Mouse (Mus musculus) kidney, postnatal 0 days (tissue): ENCODE data around the gene Vmn1r233. TPM values are rescaled to one million over a fixed set of nuclear protein-coding genes. Genes with fewer than 3 reads are reported as not detected.

ENCODE experiments used
- ATAC-seq: fragments of 200-750 bp; cut with Nextera tagmentation; replicated peaks from 2 replicates; pipeline ENCODE4 v1.8.0; 2017; ENCODE audit warnings: low read depth, moderate number of reproducible peaks, moderate TSS enrichment, moderate library complexity; ENCODE audit not compliant: low FRiP score
- DNase-seq: peaks from one replicate; pipeline ENCODE4 v3.0.0-alpha.2; 2016; ENCODE audit warnings: low spot score
- H3K27ac ChIP-seq: fragments of 300-500 bp; sonication (generic); 2 replicates; pipeline ENCODE4 v1.5.1; 2014; ENCODE audit warnings: mild to moderate bottlenecking
- H3K27me3 ChIP-seq: fragments of 300-500 bp; sonication (generic); 2 replicates; pipeline ENCODE4 v1.6.1; 2014; ENCODE audit warnings: low read length, mixed read lengths; ENCODE audit not compliant: insufficient read depth
- H3K36me3 ChIP-seq: fragments of 300-500 bp; sonication (generic); 2 replicates; pipeline ENCODE4 v1.6.1; 2014; ENCODE audit warnings: low read length, mixed read lengths; ENCODE audit not compliant: insufficient read depth
- H3K4me1 ChIP-seq: fragments of 300-500 bp; sonication (generic); replicated peaks from 2 replicates; pipeline ENCODE4 v1.6.1; 2014; ENCODE audit warnings: antibody characterized with exemption, low read length, mixed read lengths; ENCODE audit not compliant: insufficient read depth
- H3K4me2 ChIP-seq: fragments of 300-500 bp; sonication (generic); 2 replicates; pipeline ENCODE4 v1.6.1; 2014; ENCODE audit warnings: mild to moderate bottlenecking, low read length, moderate library complexity, mixed read lengths
- H3K4me3 ChIP-seq: fragments of 300-500 bp; sonication (generic); replicated peaks from 2 replicates; pipeline ENCODE4 v1.5.1; 2014; ENCODE audit warnings: low read depth, low read length
- H3K9ac ChIP-seq: fragments of 300-500 bp; sonication (generic); 2 replicates; pipeline ENCODE4 v1.6.1; 2014; ENCODE audit warnings: low read depth, low read length
- H3K9me3 ChIP-seq: fragments of 300-500 bp; sonication (generic); replicated peaks from 2 replicates; pipeline ENCODE4 v1.6.1; 2016; ENCODE audit warnings: low read length, inconsistent platforms, mixed read lengths
- CTCF ChIP-seq: IDR thresholded peaks from 2 replicates; pipeline ENCODE4 v1.5.1; 2016; ENCODE audit warnings: antibody characterized with exemption, low read depth, mild to moderate bottlenecking, moderate library complexity
- WGBS: fragments of 180-500 bp; shearing (Covaris S2); extraction: QIAGEN DNeasy Blood & Tissue Kit; methylation state at CpG from one replicate; pipeline ENCODE4 v1.1.7; 2014; 5-methylcytosine and 5-hydroxymethylcytosine counted together
- polyA plus RNA-seq: library from polyadenylated mRNA; unstranded; fragments of >200 nt; fragmentation: Nextera tagmentation; extraction: Ambion mirVana; gene quantifications from 2 replicates; pipeline ENCODE4 v1.2.1, GENCODE M21; 2015

Vmn1r233 gene
- polyA plus RNA-seq, 1 experiment from 2014 or later = not detected

GRCm38 (mm10) chr17:20965421-20965820, 30.8 kb downstream of the Vmn1r233 start:
- Histone ChIP-seq H3K4me1 (no peaks in the 10 kb centered on the region), H3K4me2 (no peak overlapping the region), H3K27me3 (no peaks in the 10 kb centered on the region), H3K4me3 (no peak overlapping the region), H3K27ac (no peak overlapping the region), H3K9ac (no peak overlapping the region), H3K9me3 (no peaks in the 10 kb centered on the region), H3K36me3 (peaks cover 69% of the 10 kb centered on the region)
- WGBS = 62% methylated on average over 4 of the region's 4 CpGs
- no peak for TF ChIP-seq CTCF
- DNase-seq (no peak), ATAC-seq (peak; percentile 29; the same call in 1 of the 2 replicates)

- no peak overlapping the region for H3K27ac ChIP-seq
- H3K9me3 ChIP-seq = no peaks in the 10 kb centered on the region
- 97% methylated on average over 5 of the region's 5 CpGs for WGBS
- TF ChIP-seq CTCF = no peak
- peaks cover 95% of the 10 kb centered on the region for H3K36me3 ChIP-seq
- H3K4me2 ChIP-seq = no peak overlapping the region
- no peaks in the 10 kb centered on the region for H3K4me1 ChIP-seq
- no peak overlapping the region for H3K9ac ChIP-seq
- DNase-seq (no peak), ATAC-seq (no peak)
- H3K4me3 ChIP-seq = no peak overlapping the region
- no peaks in the 10 kb centered on the region for H3K27me3 ChIP-seq
These were observed 35.9 kb downstream of the Vmn1r233 start for GRCm38 (mm10) chr17:20960386-20960785.

GRCm38 (mm10) chr17:20946636-20947035, 49.6 kb downstream of the Vmn1r233 start:
- ATAC-seq (no peak), DNase-seq (no peak)
- Histone ChIP-seq H3K9me3 (no peaks in the 10 kb centered on the region), H3K36me3 (0 out of 2 replicates have a peak, but pooled peaks cover 4% of the 10 kb centered on the region), H3K4me1 (peaks cover 3% of the 10 kb centered on the region), H3K27ac (no peak overlapping the region), H3K4me2 (peak overlapping the region; percentile 72), H3K27me3 (no peaks in the 10 kb centered on the region), H3K4me3 (peak overlapping the region; percentile 53), H3K9ac (peak overlapping the region; percentile 71)
- TF ChIP-seq CTCF = no peak

GRCm38 (mm10) chr17:20946026-20946565, 50.2 kb downstream of the Vmn1r233 start:
- H3K9me3 ChIP-seq = no peaks in the 10 kb centered on the region
- ATAC-seq = no peak
- peak overlapping the region; percentile 72 for H3K4me2 ChIP-seq
- peak overlapping the region; percentile 95 for H3K27ac ChIP-seq
- H3K27me3 ChIP-seq = no peaks in the 10 kb centered on the region
- H3K4me1 ChIP-seq = peaks cover 3% of the 10 kb centered on the region
- WGBS = 0% methylated on average over 13 of the region's 13 CpGs
- peak overlapping the region; percentile 71 for H3K9ac ChIP-seq
- peak overlapping the region; percentile 53 for H3K4me3 ChIP-seq
- no peak for TF ChIP-seq CTCF
- 0 out of 2 replicates have a peak, but pooled peaks cover under 1% of the 10 kb centered on the region for H3K36me3 ChIP-seq
- DNase-seq = peak; percentile 22

GRCm38 (mm10) chr17:20944985-20945891, 51.0 kb downstream of the Vmn1r233 start, which contains the start of gene Ppp2r1a:
Gene Ppp2r1a (plus strand): TSS chr17:20945311.
- Histone ChIP-seq H3K36me3 (no peaks in the 10 kb centered on the region), H3K27me3 (no peaks in the 10 kb centered on the region), H3K27ac (peak within 1 kb of the TSS; percentile 95), H3K4me2 (peak within 1 kb of the TSS; percentile 72), H3K9ac (peak within 1 kb of the TSS; percentile 71), H3K9me3 (no peaks in the 10 kb centered on the region), H3K4me1 (peaks cover 3% of the 10 kb centered on the region), H3K4me3 (peak within 1 kb of the TSS; percentile 53)
- WGBS = under 1% methylated on average over 67 of the region's 69 CpGs
- DNase-seq = peak; percentile 100
- peak; percentile 99 for ATAC-seq
- TF ChIP-seq CTCF = no peak

GRCm38 (mm10) chr17:20944226-20944625, 52.0 kb downstream of the Vmn1r233 start:
- peak; percentile 11 for DNase-seq
- H3K27ac ChIP-seq = peak overlapping the region; percentile 93
- WGBS = 51% methylated on average over 3 of the region's 3 CpGs
- H3K9ac ChIP-seq = peak overlapping the region; percentile 53
- H3K36me3 ChIP-seq = no peaks in the 10 kb centered on the region
- no peaks in the 10 kb centered on the region for H3K9me3 ChIP-seq
- ATAC-seq = no peak
- H3K4me1 ChIP-seq = peaks cover 3% of the 10 kb centered on the region
- no peaks in the 10 kb centered on the region for H3K27me3 ChIP-seq
- no peak for TF ChIP-seq CTCF
- H3K4me2 ChIP-seq = peak overlapping the region; percentile 50
- peak overlapping the region; percentile 47 for H3K4me3 ChIP-seq

Other genes starting within 250 kb of the Vmn1r233 start
- not detected in 2 replicates for gene Vmn1r228, start 210.3 kb downstream of the Vmn1r233 start, polyA plus RNA-seq
- not detected in 2 replicates for gene Vmn1r229, start 184.9 kb downstream of the Vmn1r233 start, polyA plus RNA-seq
- gene Vmn1r230, start 156.0 kb downstream of the Vmn1r233 start, polyA plus RNA-seq = not detected in 2 replicates
- gene Vmn1r231, start 91.4 kb downstream of the Vmn1r233 start, polyA plus RNA-seq = not detected in 2 replicates
- not detected in 2 replicates for gene Vmn1r232, start 76.8 kb downstream of the Vmn1r233 start, polyA plus RNA-seq
- 315 and 339 TPM in 2 replicates for gene Ppp2r1a, start 51.2 kb downstream of the Vmn1r233 start, polyA plus RNA-seq
- gene Zfp160, start 12.4 kb upstream of the Vmn1r233 start, polyA plus RNA-seq = 10.9 and 12.9 TPM in 2 replicates
- not detected in 2 replicates for gene Vmn1r234, start 229.6 kb upstream of the Vmn1r233 start, polyA plus RNA-seq